Mouse (Mus musculus) midbrain, postnatal 0 days (tissue): ENCODE data around the gene Igf2bp1. TPM values are rescaled to one million over a fixed set of nuclear protein-coding genes. Genes with fewer than 3 reads are reported as not detected.
A peak's percentile ranks its signal among the peaks of the same experiment; 100 is the strongest.

Experiments
- ATAC-seq: fragments of 200-750 bp; cut with Nextera tagmentation; 2 replicates; pipeline ENCODE4 v1.8.0; 2017; ENCODE audit warnings: moderate number of reproducible peaks, mild to moderate bottlenecking, moderate TSS enrichment, moderate library complexity; ENCODE audit not compliant: low FRiP score
- DNase-seq: peaks from one replicate; pipeline ENCODE4 v3.0.0-alpha.2; 2015; ENCODE audit warnings: low spot score
- H3K27ac ChIP-seq: fragments of 300-500 bp; sonication (generic); 2 replicates; pipeline ENCODE4 v1.5.1; 2014; ENCODE audit warnings: low read depth, mild to moderate bottlenecking, low read length, mixed read lengths
- H3K27me3 ChIP-seq: fragments of 300-500 bp; sonication (generic); 2 replicates; pipeline ENCODE4 v1.6.1; 2014; ENCODE audit warnings: low read length, control low read depth, mixed read lengths; ENCODE audit not compliant: insufficient read depth
- H3K36me3 ChIP-seq: fragments of 300-500 bp; sonication (generic); 2 replicates; pipeline ENCODE4 v1.6.1; 2014; ENCODE audit warnings: low read length, control low read depth, mixed read lengths; ENCODE audit not compliant: insufficient read depth
- H3K4me1 ChIP-seq: fragments of 300-500 bp; sonication (generic); 2 replicates; pipeline ENCODE4 v1.6.1; 2014; ENCODE audit warnings: mild to moderate bottlenecking, control low read depth, antibody characterized with exemption, low read length, mixed read lengths; ENCODE audit not compliant: insufficient read depth
- H3K4me2 ChIP-seq: fragments of 300-500 bp; sonication (generic); 2 replicates; pipeline ENCODE4 v1.6.1; 2014; ENCODE audit warnings: low read depth, mild to moderate bottlenecking, low read length, mixed read lengths; ENCODE audit not compliant: poor library complexity, severe bottlenecking
- H3K4me3 ChIP-seq: fragments of 300-500 bp; sonication (generic); 2 replicates; pipeline ENCODE4 v1.5.1; 2014; ENCODE audit warnings: low read depth, mild to moderate bottlenecking, low read length, moderate library complexity
- H3K9ac ChIP-seq: fragments of 300-500 bp; sonication (generic); replicated peaks from 2 replicates; pipeline ENCODE4 v1.6.1; 2014; ENCODE audit warnings: mild to moderate bottlenecking, low read length, moderate library complexity, mixed read lengths; ENCODE audit not compliant: poor library complexity, severe bottlenecking
- H3K9me3 ChIP-seq: fragments of 300-500 bp; sonication (generic); 2 replicates; pipeline ENCODE4 v1.6.1; 2016; ENCODE audit warnings: low read length, control low read depth
- CTCF ChIP-seq: IDR thresholded peaks from 2 replicates; pipeline ENCODE4 v1.5.1; 2016; ENCODE audit warnings: antibody characterized with exemption, mild to moderate bottlenecking
- WGBS: fragments of 180-500 bp; shearing (Covaris S2); extraction: QIAGEN DNeasy Blood & Tissue Kit; methylation state at CpG from one replicate; pipeline ENCODE4 v1.1.7; 2014; 5-methylcytosine and 5-hydroxymethylcytosine counted together
- polyA plus RNA-seq: library from polyadenylated mRNA; unstranded; fragments of >200 nt; fragmentation: Nextera tagmentation; extraction: Ambion mirVana; gene quantifications from 2 replicates; pipeline ENCODE4 v1.2.1, GENCODE M21; 2015
- total RNA-seq: library from RNA; depleted of rRNA; stranded (reverse); fragments of >200 nt; gene quantifications from 2 replicates; pipeline ENCODE4 v1.2.3, GENCODE M21; 2014

Igf2bp1 gene
- total and polyA plus RNA-seq, 2 experiments from 2014 or later, result 1.3 to 2.2 TPM

- Histone ChIP-seq H3K4me1 (no peaks in the 10 kb centered on the region), H3K27ac (no peak overlapping the region), H3K9me3 (no peaks in the 10 kb centered on the region), H3K36me3 (no peaks in the 10 kb centered on the region), H3K27me3 (no peaks in the 10 kb centered on the region), H3K4me2 (no peak overlapping the region), H3K4me3 (no peak overlapping the region), H3K9ac (no peak overlapping the region)
- ATAC-seq (no peak), DNase-seq (no peak)
- no peak for TF ChIP-seq CTCF
- 83% methylated on average over 12 of the region's 12 CpGs for WGBS
These were observed 23.9 kb downstream of the Igf2bp1 start for GRCm38 (mm10) chr11:95981804-95982203.

- Histone ChIP-seq H3K27me3 (no peaks in the 10 kb centered on the region), H3K4me1 (no peaks in the 10 kb centered on the region), H3K4me3 (no peak overlapping the region), H3K9me3 (no peaks in the 10 kb centered on the region), H3K9ac (no peak overlapping the region), H3K4me2 (no peak overlapping the region), H3K27ac (no peak overlapping the region), H3K36me3 (no peaks in the 10 kb centered on the region)
- 63% methylated on average over 8 of the region's 8 CpGs for WGBS
- peak; percentile 16 for DNase-seq
- TF ChIP-seq CTCF, result peak; percentile 66
- no peak for ATAC-seq
These were observed 24.9 kb downstream of the Igf2bp1 start for GRCm38 (mm10) chr11:95980762-95981418.

- H3K4me2 ChIP-seq, result no peak overlapping the region
- ATAC-seq, result no peak
These were observed 27.3 kb downstream of the Igf2bp1 start for GRCm38 (mm10) chr11:95978487-95978886.

GRCm38 (mm10) chr11:95976290-95976689, 29.4 kb downstream of the Igf2bp1 start:
- H3K4me2 ChIP-seq, result no peak overlapping the region
- no peak overlapping the region for H3K27ac ChIP-seq
- WGBS, result 97% methylated on average over 2 of the region's 2 CpGs
- no peak overlapping the region for H3K9ac ChIP-seq
- no peaks in the 10 kb centered on the region for H3K9me3 ChIP-seq
- ATAC-seq, result no peak
- H3K4me3 ChIP-seq, result no peak overlapping the region
- no peak for TF ChIP-seq CTCF
- H3K4me1 ChIP-seq, result no peaks in the 10 kb centered on the region
- H3K36me3 ChIP-seq, result no peaks in the 10 kb centered on the region
- no peak for DNase-seq
- H3K27me3 ChIP-seq, result no peaks in the 10 kb centered on the region

More at GRCm38 (mm10) chr11:95978487-95978886, 27.3 kb downstream of the Igf2bp1 start:
- H3K36me3 ChIP-seq, result no peaks in the 10 kb centered on the region
- TF ChIP-seq CTCF, result peak; percentile 48
- H3K4me1 ChIP-seq, result no peaks in the 10 kb centered on the region
- DNase-seq, result no peak
- WGBS, result 87% methylated on average over 3 of the region's 3 CpGs
- H3K9me3 ChIP-seq, result no peaks in the 10 kb centered on the region
- no peak overlapping the region for H3K27ac ChIP-seq
- H3K4me3 ChIP-seq, result no peak overlapping the region
- H3K27me3 ChIP-seq, result no peaks in the 10 kb centered on the region
- H3K9ac ChIP-seq, result no peak overlapping the region

GRCm38 (mm10) chr11:95975694-95976093, 30.0 kb downstream of the Igf2bp1 start:
- WGBS, result 93% methylated on average over 5 of the region's 5 CpGs
- DNase-seq (no peak), ATAC-seq (no peak)
- H3K27me3 ChIP-seq, result no peaks in the 10 kb centered on the region
- no peaks in the 10 kb centered on the region for H3K9me3 ChIP-seq
- no peak overlapping the region for H3K27ac ChIP-seq
- 0 out of 2 replicates have a peak, but pooled peaks have one; percentile 24 for TF ChIP-seq CTCF
- H3K4me2 ChIP-seq, result no peak overlapping the region
- no peak overlapping the region for H3K4me3 ChIP-seq
- H3K4me1 ChIP-seq, result no peaks in the 10 kb centered on the region
- peaks cover under 1% of the 10 kb centered on the region; the same call in 1 of the 2 replicates for H3K36me3 ChIP-seq
- no peak overlapping the region for H3K9ac ChIP-seq

- Histone ChIP-seq H3K36me3 (peaks cover 2% of the 10 kb centered on the region; the same call in 1 of the 2 replicates), H3K27ac (no peak overlapping the region), H3K4me1 (no peaks in the 10 kb centered on the region), H3K4me2 (no peak overlapping the region), H3K4me3 (no peak overlapping the region), H3K27me3 (no peaks in the 10 kb centered on the region), H3K9me3 (no peaks in the 10 kb centered on the region), H3K9ac (no peak overlapping the region)
- ATAC-seq (no peak), DNase-seq (no peak)
- 88% methylated on average over 6 of the region's 6 CpGs for WGBS
- TF ChIP-seq CTCF, result peak; percentile 41
These were observed 32.6 kb downstream of the Igf2bp1 start for GRCm38 (mm10) chr11:95973187-95973586.
